26 mouse cellular contexts compared by ENCODE assay signal in the genomic region with DNA sequence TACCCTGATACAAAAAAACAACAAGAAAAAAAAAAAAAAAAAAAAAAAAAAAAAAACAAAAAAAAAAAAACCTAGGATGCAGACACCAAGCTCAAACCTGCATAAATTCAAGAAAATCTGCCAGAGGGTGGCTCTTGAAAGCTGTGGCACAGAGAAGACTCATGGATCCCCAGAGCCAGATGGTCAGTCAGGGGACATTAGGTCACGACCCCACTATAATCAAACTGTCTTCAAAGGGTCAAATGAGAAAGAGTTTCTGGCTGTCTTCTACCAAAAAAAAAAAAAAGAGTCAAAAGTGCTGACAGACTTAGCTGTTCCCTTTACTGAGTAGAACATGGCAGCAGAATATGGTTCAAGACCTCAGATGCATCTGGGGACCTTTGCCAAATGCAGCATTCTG.
DNase-seq lines count a peak whose midpoint lies in the region; ATAC-seq and TF ChIP-seq lines count a peak whose summit lies in the region.
"Had no signal": no experiment of that assay in that cellular context is flagged by ENCODE, and none has a peak within 500 bp of the region (broad histone marks: within the 10 kb centered on the region; RNA-seq: fewer than 3 reads in every experiment).

No protein-coding gene starts in this region.

- TF ChIP-seq CTCF in layer of hippocampus, adult 2 months (conservative IDR thresholded peaks at IDR 0.05), result no peak
- TF ChIP-seq CTCF in midbrain, postnatal 0 days (IDR thresholded peaks at IDR 0.05), result no peak

- no peak overlapping the region for H3K4me3 ChIP-seq in layer of hippocampus, adult 2 months
- no peak overlapping the region for H3K4me3 ChIP-seq in midbrain, postnatal 0 days (ENCODE audit: low read depth, low read length)
- H3K4me3 ChIP-seq in midbrain, embryonic 13.5 days (replicated peaks), result no peak overlapping the region
- H3K4me3 ChIP-seq: embryonic facial prominence, embryonic 12.5 days; embryonic facial prominence, embryonic 15.5 days; heart, embryonic 13.5 days; hindbrain, embryonic 13.5 days had no signal

- no peak overlapping the region for H3K9ac ChIP-seq in midbrain, postnatal 0 days (replicated peaks; ENCODE audit: low read length, poor library complexity, severe bottlenecking)
- H3K9ac ChIP-seq in midbrain, embryonic 13.5 days (replicated peaks), result no peak overlapping the region
- H3K9ac ChIP-seq: embryonic facial prominence, embryonic 12.5 days; embryonic facial prominence, embryonic 15.5 days; heart, embryonic 13.5 days; hindbrain, embryonic 13.5 days had no signal

- H3K27me3 ChIP-seq in midbrain, postnatal 0 days (ENCODE audit: insufficient read depth, low read length), result no peaks in the 10 kb centered on the region
- H3K27me3 ChIP-seq in midbrain, embryonic 13.5 days, result no peaks in the 10 kb centered on the region
- H3K27me3 ChIP-seq: embryonic facial prominence, embryonic 12.5 days; embryonic facial prominence, embryonic 15.5 days; hindbrain, embryonic 13.5 days had no signal

- H3K4me2 ChIP-seq in midbrain, postnatal 0 days (ENCODE audit: low read depth, low read length, poor library complexity, severe bottlenecking), result no peak overlapping the region
- no peak overlapping the region for H3K4me2 ChIP-seq in midbrain, embryonic 13.5 days (replicated peaks)
- H3K4me2 ChIP-seq: embryonic facial prominence, embryonic 12.5 days; embryonic facial prominence, embryonic 15.5 days; heart, embryonic 13.5 days; hindbrain, embryonic 13.5 days had no signal

- peaks cover 44% of the 10 kb centered on the region for H3K36me3 ChIP-seq in midbrain, postnatal 0 days (ENCODE audit: insufficient read depth, low read length)
- H3K36me3 ChIP-seq in midbrain, embryonic 13.5 days, result peaks cover 49% of the 10 kb centered on the region
- H3K36me3 ChIP-seq: embryonic facial prominence, embryonic 12.5 days; embryonic facial prominence, embryonic 15.5 days; heart, embryonic 13.5 days had no signal

- no peak for DNase-seq in layer of hippocampus, adult 2 months (ENCODE audit: low spot score in 2 of 2)
- DNase-seq in layer of hippocampus, postnatal 10 days (ENCODE audit: low spot score in 2 of 2), result no peak
- DNase-seq in midbrain, postnatal 0 days (ENCODE audit: low spot score), result no peak
- DNase-seq in MN1 (ENCODE audit: low spot score), result peak; percentile 57
- DNase-seq in embryo, embryonic 9.5 days (ENCODE audit: extremely low spot score), result peak; percentile 41
- DNase-seq in right cerebral cortex, postnatal 10 days (ENCODE audit: low spot score in 2 of 2), result no peak
- no peak for DNase-seq in frontal cortex, postnatal 25 days (ENCODE audit: low spot score in 2 of 2)
- DNase-seq: adrenal gland, postnatal 10 days; adrenal gland, postnatal 36 days; cerebellum, adult 18-20 months; cerebellum, adult 9-10 months; cerebellum, postnatal 14 days; forebrain, postnatal 0 days; gastrocnemius, postnatal 25 days; heart, adult 18-20 months; heart, postnatal 14 days; heart, postnatal 4 days had no signal

- H3K4me1 ChIP-seq in midbrain, postnatal 0 days (ENCODE audit: insufficient read depth, low read length), result 0 out of 2 replicates have a peak, but pooled peaks cover 4% of the 10 kb centered on the region
- peaks cover 21% of the 10 kb centered on the region for H3K4me1 ChIP-seq in midbrain, embryonic 13.5 days (replicated peaks)

- 78% methylated on average over 1 of the region's 1 CpGs for WGBS in midbrain, postnatal 0 days
- 68% methylated on average over 1 of the region's 1 CpGs for WGBS in midbrain, embryonic 13.5 days

- no peak for ATAC-seq in midbrain, postnatal 0 days (ENCODE audit: low FRiP score)
- no peak for ATAC-seq in midbrain, embryonic 13.5 days
- ATAC-seq: CD4-positive, CD25-positive, alpha-beta regulatory T cell, adult 4 months; forebrain, embryonic 14.5 days; hindbrain, embryonic 16.5 days; Patski had no signal

- peak overlapping the region; percentile 63; the same call in 1 of the 2 replicates for H3K27ac ChIP-seq in layer of hippocampus, adult 2 months
- 0 out of 2 replicates have a peak overlapping the region, but pooled peaks have one; percentile 51 for H3K27ac ChIP-seq in midbrain, postnatal 0 days (ENCODE audit: low read depth, low read length)
- H3K27ac ChIP-seq in midbrain, embryonic 13.5 days, result no peak overlapping the region
- H3K27ac ChIP-seq: embryonic facial prominence, embryonic 12.5 days; embryonic facial prominence, embryonic 15.5 days; heart, embryonic 13.5 days; hindbrain, embryonic 13.5 days had no signal

- H3K9me3 ChIP-seq in midbrain, postnatal 0 days (ENCODE audit: low read length), result no peaks in the 10 kb centered on the region
- no peaks in the 10 kb centered on the region for H3K9me3 ChIP-seq in midbrain, embryonic 13.5 days
- H3K9me3 ChIP-seq: embryonic facial prominence, embryonic 12.5 days; embryonic facial prominence, embryonic 15.5 days; heart, embryonic 13.5 days; hindbrain, embryonic 13.5 days had no signal

Comparison
In these comparisons a context has a peak if more than half of its experiments do, and no peak if none do; other contexts are left out.
1. DNase-seq: peak in MN1 (single experiment) and embryo, embryonic 9.5 days (single experiment); none in layer of hippocampus, adult 2 months (0 of 2), layer of hippocampus, postnatal 10 days (0 of 2), midbrain, postnatal 0 days (single experiment), right cerebral cortex, postnatal 10 days (0 of 2) and frontal cortex, postnatal 25 days (0 of 2).